Mouse (Mus musculus) heart, embryonic 11.5 days (tissue): ENCODE data around the gene Strn4. TPM values are rescaled to one million over a fixed set of nuclear protein-coding genes. Genes with fewer than 3 reads are reported as not detected.

Source experiments
- ATAC-seq: fragments of 200-750 bp; cut with Nextera tagmentation; replicated peaks from 2 replicates; pipeline ENCODE4 v1.8.0; 2017; ENCODE audit warnings: moderate library complexity; ENCODE audit not compliant: insufficient number of reproducible peaks, low FRiP score, low TSS enrichment
- H3K27ac ChIP-seq: fragments of 300-500 bp; sonication (generic); 2 replicates; pipeline ENCODE4 v1.5.1; 2014; ENCODE audit warnings: mild to moderate bottlenecking, low read depth, low read length
- H3K27me3 ChIP-seq: fragments of 300-500 bp; sonication (generic); 2 replicates; pipeline ENCODE4 v1.6.1; 2014; ENCODE audit warnings: mild to moderate bottlenecking, low read length, mixed read lengths; ENCODE audit not compliant: control insufficient read depth, insufficient read depth
- H3K36me3 ChIP-seq: fragments of 300-500 bp; sonication (generic); 2 replicates; pipeline ENCODE4 v1.6.1; 2014; ENCODE audit warnings: mild to moderate bottlenecking, low read length, moderate library complexity, mixed read lengths; ENCODE audit not compliant: control insufficient read depth, insufficient read depth
- H3K4me1 ChIP-seq: fragments of 300-500 bp; sonication (generic); 2 replicates; pipeline ENCODE4 v1.6.1; 2014; ENCODE audit warnings: low read length; ENCODE audit not compliant: control insufficient read depth, insufficient read depth
- H3K4me2 ChIP-seq: fragments of 300-500 bp; sonication (generic); 2 replicates; pipeline ENCODE4 v1.6.1; 2014; ENCODE audit warnings: mild to moderate bottlenecking, moderate library complexity
- H3K4me3 ChIP-seq: fragments of 300-500 bp; sonication (generic); 2 replicates; pipeline ENCODE4 v1.5.1; 2014; ENCODE audit warnings: low read depth, low read length
- H3K9ac ChIP-seq: fragments of 300-500 bp; sonication (generic); 2 replicates; pipeline ENCODE4 v1.6.1; 2014; ENCODE audit warnings: mild to moderate bottlenecking, low read depth, low read length, moderate library complexity
- H3K9me3 ChIP-seq: fragments of 300-500 bp; sonication (generic); replicated peaks from 2 replicates; pipeline ENCODE4 v1.6.1; 2016; ENCODE audit warnings: low read length; ENCODE audit not compliant: control insufficient read depth
- WGBS: fragments of 180-500 bp; shearing (Covaris S2); extraction: QIAGEN DNeasy Blood & Tissue Kit; methylation state at CpG from one replicate; pipeline ENCODE4 v1.1.7; 2014; ENCODE audit not compliant: insufficient replicate concordance; 5-methylcytosine and 5-hydroxymethylcytosine counted together
- polyA plus RNA-seq: library from polyadenylated mRNA; unstranded; fragments of >200 nt; fragmentation: Nextera tagmentation; extraction: Ambion mirVana; gene quantifications from 2 replicates; pipeline ENCODE4 v1.2.1, GENCODE M21; 2014

Strn4 gene
- polyA plus RNA-seq, 1 experiment from 2014 or later, result 81.4 TPM

GRCm38 (mm10) chr7:16783224-16783688 is 32.4 kb upstream of the Strn4 start:
- no peaks in the 10 kb centered on the region for H3K9me3 ChIP-seq
- H3K36me3 ChIP-seq, result 0 out of 2 replicates have a peak, but pooled peaks cover 2% of the 10 kb centered on the region
- H3K27me3 ChIP-seq, result no peaks in the 10 kb centered on the region
- peak overlapping the region; percentile 71 for H3K4me3 ChIP-seq
- H3K27ac ChIP-seq, result peak overlapping the region; percentile 68
- ATAC-seq, result peak; percentile 50; the same call in 1 of the 2 replicates
- peak overlapping the region; percentile 76 for H3K9ac ChIP-seq
- peak overlapping the region; percentile 99 for H3K4me2 ChIP-seq
- peaks cover 17% of the 10 kb centered on the region for H3K4me1 ChIP-seq
- 19% methylated on average over 10 of the region's 10 CpGs for WGBS

GRCm38 (mm10) chr7:16783758-16784415 is 31.8 kb upstream of the Strn4 start:
- Histone ChIP-seq H3K9ac (peak overlapping the region; percentile 76), H3K4me2 (peak overlapping the region; percentile 99), H3K9me3 (no peaks in the 10 kb centered on the region), H3K36me3 (peaks cover 2% of the 10 kb centered on the region; the same call in 1 of the 2 replicates), H3K27me3 (no peaks in the 10 kb centered on the region), H3K4me3 (peak overlapping the region; percentile 71), H3K4me1 (peaks cover 17% of the 10 kb centered on the region), H3K27ac (peak overlapping the region; percentile 68)
- WGBS, result 54% methylated on average over 17 of the region's 17 CpGs
- ATAC-seq, result no peak

- H3K9me3 ChIP-seq, result no peaks in the 10 kb centered on the region
- ATAC-seq, result no peak
- peak overlapping the region; percentile 71; the same call in 1 of the 2 replicates for H3K4me3 ChIP-seq
- H3K36me3 ChIP-seq, result peaks cover 2% of the 10 kb centered on the region; the same call in 1 of the 2 replicates
- H3K4me2 ChIP-seq, result peak overlapping the region; percentile 99
- H3K27ac ChIP-seq, result no peak overlapping the region
- H3K4me1 ChIP-seq, result peaks cover 17% of the 10 kb centered on the region
- 77% methylated on average over 10 of the region's 10 CpGs for WGBS
- H3K9ac ChIP-seq, result no peak overlapping the region
- H3K27me3 ChIP-seq, result no peaks in the 10 kb centered on the region
Measured at GRCm38 (mm10) chr7:16784498-16784976, 31.2 kb upstream of the Strn4 start.

- no peak overlapping the region for H3K4me3 ChIP-seq
- H3K9me3 ChIP-seq, result no peaks in the 10 kb centered on the region
- ATAC-seq, result no peak
- peak overlapping the region; percentile 6; the same call in 1 of the 2 replicates for H3K4me2 ChIP-seq
- no peaks in the 10 kb centered on the region for H3K27me3 ChIP-seq
- peaks cover 5% of the 10 kb centered on the region; the same call in 1 of the 2 replicates for H3K36me3 ChIP-seq
- peak overlapping the region; percentile 49; the same call in 1 of the 2 replicates for H3K9ac ChIP-seq
- peaks cover 17% of the 10 kb centered on the region for H3K4me1 ChIP-seq
- 75% methylated on average over 8 of the region's 8 CpGs for WGBS
- no peak overlapping the region for H3K27ac ChIP-seq
Measured at GRCm38 (mm10) chr7:16785541-16786083, 30.1 kb upstream of the Strn4 start.

- H3K36me3 ChIP-seq, result peaks cover 12% of the 10 kb centered on the region
- H3K27me3 ChIP-seq, result no peaks in the 10 kb centered on the region
- H3K4me1 ChIP-seq, result no peaks in the 10 kb centered on the region
- ATAC-seq, result no peak
- 77% methylated on average over 5 of the region's 5 CpGs for WGBS
- no peak overlapping the region for H3K9ac ChIP-seq
- H3K9me3 ChIP-seq, result no peaks in the 10 kb centered on the region
- no peak overlapping the region for H3K4me2 ChIP-seq
- no peak overlapping the region for H3K4me3 ChIP-seq
- no peak overlapping the region for H3K27ac ChIP-seq
Measured at GRCm38 (mm10) chr7:16792316-16792715, 23.4 kb upstream of the Strn4 start.

- no peaks in the 10 kb centered on the region for H3K4me1 ChIP-seq
- peaks cover 12% of the 10 kb centered on the region for H3K36me3 ChIP-seq
- WGBS, result 58% methylated on average over 19 of the region's 19 CpGs
- ATAC-seq, result 0 out of 2 replicates have a peak, but pooled peaks have one; percentile 28
- peak overlapping the region; percentile 49 for H3K4me2 ChIP-seq
- H3K27ac ChIP-seq, result peak overlapping the region; percentile 22; the same call in 1 of the 2 replicates
- peak overlapping the region; percentile 10; the same call in 1 of the 2 replicates for H3K4me3 ChIP-seq
- no peak overlapping the region for H3K9ac ChIP-seq
- no peaks in the 10 kb centered on the region for H3K27me3 ChIP-seq
- no peaks in the 10 kb centered on the region for H3K9me3 ChIP-seq
Measured at GRCm38 (mm10) chr7:16793010-16793725, 22.5 kb upstream of the Strn4 start.

GRCm38 (mm10) chr7:16794886-16795285 is 20.8 kb upstream of the Strn4 start:
- Histone ChIP-seq H3K4me3 (no peak overlapping the region), H3K9me3 (no peaks in the 10 kb centered on the region), H3K9ac (no peak overlapping the region), H3K4me2 (no peak overlapping the region), H3K4me1 (no peaks in the 10 kb centered on the region), H3K27ac (no peak overlapping the region), H3K27me3 (no peaks in the 10 kb centered on the region), H3K36me3 (peaks cover 12% of the 10 kb centered on the region)
- 91% methylated on average over 5 of the region's 5 CpGs for WGBS
- ATAC-seq, result no peak

GRCm38 (mm10) chr7:16804409-16805028 is 11.2 kb upstream of the Strn4 start:
- no peak for ATAC-seq
- H3K4me1 ChIP-seq, result no peaks in the 10 kb centered on the region
- WGBS, result 32% methylated on average over 8 of the region's 8 CpGs
- no peak overlapping the region for H3K4me3 ChIP-seq
- H3K9me3 ChIP-seq, result no peaks in the 10 kb centered on the region
- peaks cover 5% of the 10 kb centered on the region; the same call in 1 of the 2 replicates for H3K36me3 ChIP-seq
- no peak overlapping the region for H3K4me2 ChIP-seq
- no peak overlapping the region for H3K27ac ChIP-seq
- H3K27me3 ChIP-seq, result no peaks in the 10 kb centered on the region
- no peak overlapping the region for H3K9ac ChIP-seq
